Mouse (Mus musculus) layer of hippocampus, adult 9-10 months (tissue): ENCODE measurements around the gene Adipor2.
A peak's percentile ranks its signal among the peaks of the same experiment; 100 is the strongest.

Source experiments
- DNase-seq: peaks from one replicate; pipeline ENCODE4 v3.0.0; 2022; ENCODE audit warnings: low spot score

Gene Adipor2

GRCm38 (mm10) chr6:119420357-119420756 is 2.9 kb upstream of the Adipor2 start:
- DNase-seq: no peak

GRCm38 (mm10) chr6:119419412-119419811 is 1.9 kb upstream of the Adipor2 start:
- no peak for DNase-seq

GRCm38 (mm10) chr6:119418392-119419251 is 1.1 kb upstream of the Adipor2 start:
- peak; percentile 30 for DNase-seq

- no peak for DNase-seq
Observed at GRCm38 (mm10) chr6:119417821-119418220, 317 bp upstream of the Adipor2 start.

GRCm38 (mm10) chr6:119416643-119417042 is 861 bp downstream of the Adipor2 start:
- DNase-seq: no peak

- no peak for DNase-seq
Observed at GRCm38 (mm10) chr6:119414262-119415043, 3.1 kb downstream of the Adipor2 start.

- no peak for DNase-seq
Observed at GRCm38 (mm10) chr6:119412588-119412987, 4.9 kb downstream of the Adipor2 start.

- DNase-seq: no peak
Observed at GRCm38 (mm10) chr6:119411511-119411910, 6.0 kb downstream of the Adipor2 start.

GRCm38 (mm10) chr6:119409766-119410165 is 7.7 kb downstream of the Adipor2 start:
- DNase-seq: no peak

- no peak for DNase-seq
Observed at GRCm38 (mm10) chr6:119408582-119408981, 8.9 kb downstream of the Adipor2 start.

- no peak for DNase-seq
Observed at GRCm38 (mm10) chr6:119407818-119408217, 9.7 kb downstream of the Adipor2 start.

- DNase-seq: no peak
Observed at GRCm38 (mm10) chr6:119406528-119406927, 11.0 kb downstream of the Adipor2 start.

- DNase-seq: no peak
Observed at GRCm38 (mm10) chr6:119405310-119405709, 12.2 kb downstream of the Adipor2 start.

- DNase-seq: no peak
Observed at GRCm38 (mm10) chr6:119404854-119405253, 12.7 kb downstream of the Adipor2 start.

GRCm38 (mm10) chr6:119402976-119403375 is 14.5 kb downstream of the Adipor2 start:
- DNase-seq: no peak

- no peak for DNase-seq
Observed at GRCm38 (mm10) chr6:119401545-119402304, 15.8 kb downstream of the Adipor2 start.

- DNase-seq: no peak
Observed at GRCm38 (mm10) chr6:119400649-119401048, 16.9 kb downstream of the Adipor2 start.

- DNase-seq: no peak
Observed at GRCm38 (mm10) chr6:119399371-119399770, 18.1 kb downstream of the Adipor2 start.

GRCm38 (mm10) chr6:119396309-119396634 is 21.2 kb downstream of the Adipor2 start:
- no peak for DNase-seq

GRCm38 (mm10) chr6:119395421-119396308 is 21.8 kb downstream of the Adipor2 start:
- DNase-seq: no peak

GRCm38 (mm10) chr6:119392836-119393235 is 24.7 kb downstream of the Adipor2 start:
- no peak for DNase-seq
